Mouse (Mus musculus): ENCODE results near the gene Arfrp1.

DNA sequence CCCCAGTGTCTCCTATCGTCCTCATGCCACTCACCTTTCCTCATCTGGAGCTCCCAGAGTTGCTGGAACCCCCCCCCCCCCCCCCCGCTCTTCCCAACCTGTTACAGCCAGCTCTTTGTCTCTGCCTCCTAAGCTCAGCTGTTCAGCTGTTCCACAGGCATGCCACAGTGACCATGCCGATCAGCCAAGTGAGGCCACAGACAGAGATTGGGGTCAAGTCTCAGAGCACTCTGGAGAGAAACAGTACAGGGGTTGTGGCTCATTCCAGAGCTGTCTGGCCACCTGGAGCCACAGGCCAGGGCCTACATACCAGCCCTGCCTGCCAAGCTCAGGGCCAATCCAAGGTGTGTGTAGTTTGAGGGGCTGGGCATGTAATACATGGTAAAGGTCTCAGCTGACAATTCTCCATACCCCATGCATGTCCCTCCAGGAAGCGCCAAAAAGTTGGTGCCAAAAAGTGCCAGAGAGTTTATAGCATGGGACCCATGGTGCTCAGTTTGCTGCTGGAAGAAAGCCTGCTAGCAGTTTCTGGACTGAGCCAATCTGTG lies 21.5 kb upstream of the Arfrp1 start:
- TF ChIP-seq EP300 (IDR thresholded peaks at IDR 0.05; ENCODE audit: low read depth): no peak
- TF ChIP-seq CTCF (IDR thresholded peaks at IDR 0.05; ENCODE audit: low read depth): no peak
